Mouse (Mus musculus) frontal cortex, postnatal 25 days (tissue): ENCODE measurements around the gene Srf.

Experiments
- DNase-seq, 2 experiments: peaks; one replicate each; pipeline ENCODE4 v3.0.0; 2022; ENCODE audit warnings: low spot score in 2 of 2

Gene Srf

GRCm38 (mm10) chr17:46520385-46520979 lies 35.5 kb downstream of the Srf start:
- no peak for DNase-seq

- DNase-seq, result no peak
Measured at GRCm38 (mm10) chr17:46519971-46520370, 36.0 kb downstream of the Srf start.

GRCm38 (mm10) chr17:46513329-46513728 lies 42.6 kb downstream of the Srf start:
- DNase-seq, result no peak

- no peak for DNase-seq
Measured at GRCm38 (mm10) chr17:46511059-46511710, 44.8 kb downstream of the Srf start.

DNA sequence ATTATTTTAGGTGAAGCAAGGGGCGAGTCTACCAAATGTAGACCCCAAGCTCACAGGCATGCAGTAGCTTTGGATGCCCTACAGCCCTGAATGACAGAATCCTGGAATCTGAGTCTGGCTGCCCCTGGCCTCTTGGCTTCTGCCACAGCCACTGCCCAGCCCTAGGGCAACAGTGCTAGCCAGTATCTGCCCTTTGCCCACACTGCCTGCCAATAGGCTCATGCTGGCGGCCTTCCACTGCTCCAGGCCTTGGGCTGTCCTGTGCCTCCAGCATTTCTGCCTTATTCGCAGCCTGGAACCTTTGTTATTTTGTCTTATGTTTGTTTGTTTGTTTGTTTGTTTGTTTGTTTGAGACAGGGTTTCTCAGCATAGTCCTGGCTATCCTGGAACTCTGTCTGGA lies 50.4 kb downstream of the Srf start:
- DNase-seq, result no peak

DNA sequence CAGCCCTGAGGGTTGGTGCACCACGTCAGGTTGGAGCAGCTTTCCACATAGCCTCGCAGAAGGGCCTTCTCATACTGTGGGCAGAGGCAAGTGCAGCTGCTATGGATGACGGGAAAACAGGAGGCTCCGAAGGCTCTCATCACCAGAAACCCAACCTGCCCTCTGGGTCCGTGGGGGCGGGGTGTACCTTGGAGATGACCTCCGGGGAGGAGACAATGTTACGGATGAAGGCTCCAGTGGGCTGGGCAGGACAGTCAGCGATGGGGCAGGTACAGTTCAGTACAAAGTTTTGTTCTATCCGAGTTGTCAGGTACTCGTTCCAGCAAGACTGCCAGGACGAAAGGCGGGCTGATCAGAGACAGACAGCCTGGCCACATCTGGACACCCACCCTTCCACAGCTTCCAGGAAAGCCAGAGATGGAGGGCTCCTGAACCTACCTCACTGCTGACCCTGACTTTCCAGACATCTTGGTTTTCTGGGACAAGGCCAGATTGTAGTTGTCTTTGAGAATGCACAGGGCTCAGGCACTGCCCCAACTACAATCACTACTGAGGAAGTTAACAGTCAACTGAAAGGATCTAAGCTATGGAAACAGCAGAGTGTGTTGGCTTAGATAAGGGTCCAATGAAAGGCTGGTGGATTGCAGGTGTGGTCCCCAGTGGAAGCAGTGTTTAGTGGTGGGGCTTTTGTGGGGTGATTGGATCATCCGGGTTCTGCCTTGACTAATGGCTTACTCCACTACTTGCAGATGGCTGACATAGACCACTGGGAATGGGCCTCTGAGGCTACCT lies 51.9 kb downstream of the Srf start:
- DNase-seq, result no peak

GRCm38 (mm10) chr17:46502775-46503174 lies 53.2 kb downstream of the Srf start:
- DNase-seq, result no peak
